Mouse (Mus musculus): ENCODE measurements around the gene Disc1. TPM values are rescaled to one million over a fixed set of nuclear protein-coding genes. Genes with fewer than 3 reads are reported as not detected.
A peak's percentile ranks its signal among the peaks of the same experiment; 100 is the strongest.

Disc1 gene
- polyA plus RNA-seq, 1 experiment from 2014 or later = 0.30 TPM

- DNase-seq (ENCODE audit: low spot score) (no peak), ATAC-seq (no peak)
- H3K27ac ChIP-seq (ENCODE audit: low read depth, low read length) = no peak overlapping the region
- H3K36me3 ChIP-seq (ENCODE audit: control insufficient read depth, insufficient read depth, low read length) = no peaks in the 10 kb centered on the region
- 91% methylated on average over 4 of the region's 4 CpGs for WGBS
- H3K4me2 ChIP-seq (ENCODE audit: low read length) = no peak overlapping the region
- no peak overlapping the region for H3K4me3 ChIP-seq (ENCODE audit: low read depth, low read length)
- no peaks in the 10 kb centered on the region for H3K9me3 ChIP-seq (replicated peaks; ENCODE audit: control insufficient read depth, low read length)
- no peak overlapping the region for H3K9ac ChIP-seq (ENCODE audit: low read length)
- no peaks in the 10 kb centered on the region for H3K27me3 ChIP-seq (replicated peaks; ENCODE audit: control insufficient read depth, insufficient read depth, low read length)
- H3K4me1 ChIP-seq (ENCODE audit: control insufficient read depth, insufficient read depth, low read length) = no peaks in the 10 kb centered on the region
Measured at GRCm38 (mm10) chr8:125205556-125205955, 151.6 kb downstream of the Disc1 start.

GRCm38 (mm10) chr8:125206391-125206790, 152.4 kb downstream of the Disc1 start:
- ATAC-seq (no peak), DNase-seq (ENCODE audit: low spot score) (no peak)
- WGBS = 72% methylated on average over 8 of the region's 8 CpGs
- Histone ChIP-seq H3K4me3 (ENCODE audit: low read depth, low read length) (no peak overlapping the region), H3K27me3 (replicated peaks; ENCODE audit: control insufficient read depth, insufficient read depth, low read length) (no peaks in the 10 kb centered on the region), H3K9me3 (replicated peaks; ENCODE audit: control insufficient read depth, low read length) (no peaks in the 10 kb centered on the region), H3K4me2 (ENCODE audit: low read length) (no peak overlapping the region), H3K4me1 (ENCODE audit: control insufficient read depth, insufficient read depth, low read length) (no peaks in the 10 kb centered on the region), H3K9ac (ENCODE audit: low read length) (no peak overlapping the region), H3K36me3 (ENCODE audit: control insufficient read depth, insufficient read depth, low read length) (no peaks in the 10 kb centered on the region), H3K27ac (ENCODE audit: low read depth, low read length) (no peak overlapping the region)

GRCm38 (mm10) chr8:125206962-125207361, 153.0 kb downstream of the Disc1 start:
- no peak overlapping the region for H3K9ac ChIP-seq (ENCODE audit: low read length)

GRCm38 (mm10) chr8:125212619-125213167, 158.7 kb downstream of the Disc1 start:
- Histone ChIP-seq H3K27me3 (replicated peaks; ENCODE audit: control insufficient read depth, insufficient read depth, low read length) (no peaks in the 10 kb centered on the region), H3K9ac (ENCODE audit: low read length) (no peak overlapping the region), H3K9me3 (replicated peaks; ENCODE audit: control insufficient read depth, low read length) (no peaks in the 10 kb centered on the region), H3K27ac (ENCODE audit: low read depth, low read length) (no peak overlapping the region; the same call in 1 of the 2 replicates), H3K4me3 (ENCODE audit: low read depth, low read length) (no peak overlapping the region), H3K4me1 (ENCODE audit: control insufficient read depth, insufficient read depth, low read length) (peaks cover 5% of the 10 kb centered on the region), H3K36me3 (ENCODE audit: control insufficient read depth, insufficient read depth, low read length) (no peaks in the 10 kb centered on the region), H3K4me2 (ENCODE audit: low read length) (no peak overlapping the region)
- DNase-seq (ENCODE audit: low spot score) = no peak
- 48% methylated on average over 13 of the region's 13 CpGs for WGBS
- no peak for ATAC-seq

More at GRCm38 (mm10) chr8:125206962-125207361, 153.0 kb downstream of the Disc1 start:
- Histone ChIP-seq H3K27me3 (replicated peaks; ENCODE audit: control insufficient read depth, insufficient read depth, low read length) (no peaks in the 10 kb centered on the region), H3K4me3 (ENCODE audit: low read depth, low read length) (no peak overlapping the region), H3K4me2 (ENCODE audit: low read length) (no peak overlapping the region), H3K4me1 (ENCODE audit: control insufficient read depth, insufficient read depth, low read length) (no peaks in the 10 kb centered on the region), H3K36me3 (ENCODE audit: control insufficient read depth, insufficient read depth, low read length) (no peaks in the 10 kb centered on the region), H3K9me3 (replicated peaks; ENCODE audit: control insufficient read depth, low read length) (no peaks in the 10 kb centered on the region), H3K27ac (ENCODE audit: low read depth, low read length) (no peak overlapping the region)
- DNase-seq (ENCODE audit: low spot score) (no peak), ATAC-seq (no peak)
- 68% methylated on average over 3 of the region's 3 CpGs for WGBS

GRCm38 (mm10) chr8:125217902-125218581, 164.0 kb downstream of the Disc1 start:
- no peaks in the 10 kb centered on the region for H3K27me3 ChIP-seq (replicated peaks; ENCODE audit: control insufficient read depth, insufficient read depth, low read length)
- ATAC-seq (peak; percentile 69), DNase-seq (ENCODE audit: low spot score) (no peak)
- no peaks in the 10 kb centered on the region for H3K9me3 ChIP-seq (replicated peaks; ENCODE audit: control insufficient read depth, low read length)
- H3K36me3 ChIP-seq (ENCODE audit: control insufficient read depth, insufficient read depth, low read length) = no peaks in the 10 kb centered on the region
- H3K9ac ChIP-seq (ENCODE audit: low read length) = peak overlapping the region; percentile 48
- H3K27ac ChIP-seq (ENCODE audit: low read depth, low read length) = peak overlapping the region; percentile 91
- no peak overlapping the region for H3K4me3 ChIP-seq (ENCODE audit: low read depth, low read length)
- 7% methylated on average over 12 of the region's 12 CpGs for WGBS
- H3K4me1 ChIP-seq (ENCODE audit: control insufficient read depth, insufficient read depth, low read length) = peaks cover 25% of the 10 kb centered on the region
- H3K4me2 ChIP-seq (ENCODE audit: low read length) = peak overlapping the region; percentile 36

- DNase-seq (ENCODE audit: low spot score) (peak; percentile 92), ATAC-seq (peak; percentile 77)
- Histone ChIP-seq H3K36me3 (ENCODE audit: control insufficient read depth, insufficient read depth, low read length) (no peaks in the 10 kb centered on the region), H3K27ac (ENCODE audit: low read depth, low read length) (peak overlapping the region; percentile 91), H3K9me3 (replicated peaks; ENCODE audit: control insufficient read depth, low read length) (no peaks in the 10 kb centered on the region), H3K4me1 (ENCODE audit: control insufficient read depth, insufficient read depth, low read length) (peaks cover 31% of the 10 kb centered on the region), H3K9ac (ENCODE audit: low read length) (peak overlapping the region; percentile 48), H3K4me3 (ENCODE audit: low read depth, low read length) (no peak overlapping the region), H3K27me3 (replicated peaks; ENCODE audit: control insufficient read depth, insufficient read depth, low read length) (no peaks in the 10 kb centered on the region), H3K4me2 (ENCODE audit: low read length) (peak overlapping the region; percentile 36)
- 2% methylated on average over 4 of the region's 4 CpGs for WGBS
Measured at GRCm38 (mm10) chr8:125218669-125219068, 164.7 kb downstream of the Disc1 start.

- H3K4me1 ChIP-seq (ENCODE audit: control insufficient read depth, insufficient read depth, low read length) = peaks cover 36% of the 10 kb centered on the region
- no peaks in the 10 kb centered on the region for H3K36me3 ChIP-seq (ENCODE audit: control insufficient read depth, insufficient read depth, low read length)
- H3K9me3 ChIP-seq (replicated peaks; ENCODE audit: control insufficient read depth, low read length) = no peaks in the 10 kb centered on the region
- no peak overlapping the region for H3K27ac ChIP-seq (ENCODE audit: low read depth, low read length)
- no peak overlapping the region for H3K4me2 ChIP-seq (ENCODE audit: low read length)
- no peak for DNase-seq (ENCODE audit: low spot score)
- no peak overlapping the region for H3K4me3 ChIP-seq (ENCODE audit: low read depth, low read length)
- ATAC-seq = no peak
- no peaks in the 10 kb centered on the region for H3K27me3 ChIP-seq (replicated peaks; ENCODE audit: control insufficient read depth, insufficient read depth, low read length)
- WGBS = 77% methylated on average over 5 of the region's 5 CpGs
- H3K9ac ChIP-seq (ENCODE audit: low read length) = no peak overlapping the region
Measured at GRCm38 (mm10) chr8:125220608-125221007, 166.6 kb downstream of the Disc1 start.

- Histone ChIP-seq H3K27ac (ENCODE audit: low read depth, low read length) (no peak overlapping the region), H3K4me3 (ENCODE audit: low read depth, low read length) (no peak overlapping the region), H3K4me2 (ENCODE audit: low read length) (no peak overlapping the region), H3K4me1 (ENCODE audit: control insufficient read depth, insufficient read depth, low read length) (peaks cover 36% of the 10 kb centered on the region), H3K9me3 (replicated peaks; ENCODE audit: control insufficient read depth, low read length) (no peaks in the 10 kb centered on the region), H3K9ac (ENCODE audit: low read length) (no peak overlapping the region), H3K27me3 (replicated peaks; ENCODE audit: control insufficient read depth, insufficient read depth, low read length) (no peaks in the 10 kb centered on the region), H3K36me3 (ENCODE audit: control insufficient read depth, insufficient read depth, low read length) (no peaks in the 10 kb centered on the region)
- whole genome bisulfite sequencing = 71% methylated on average over 4 of the region's 4 CpGs
- ATAC-seq = no peak
- DNase-seq (ENCODE audit: low spot score) = no peak
Measured at GRCm38 (mm10) chr8:125221062-125221461, 167.1 kb downstream of the Disc1 start.

- Histone ChIP-seq H3K36me3 (ENCODE audit: control insufficient read depth, insufficient read depth, low read length) (no peaks in the 10 kb centered on the region), H3K4me3 (ENCODE audit: low read depth, low read length) (no peak overlapping the region), H3K9me3 (replicated peaks; ENCODE audit: control insufficient read depth, low read length) (no peaks in the 10 kb centered on the region), H3K4me1 (ENCODE audit: control insufficient read depth, insufficient read depth, low read length) (peaks cover 36% of the 10 kb centered on the region), H3K27ac (ENCODE audit: low read depth, low read length) (no peak overlapping the region), H3K4me2 (ENCODE audit: low read length) (no peak overlapping the region), H3K9ac (ENCODE audit: low read length) (no peak overlapping the region), H3K27me3 (replicated peaks; ENCODE audit: control insufficient read depth, insufficient read depth, low read length) (no peaks in the 10 kb centered on the region)
- DNase-seq (ENCODE audit: low spot score) = no peak
- ATAC-seq = no peak
- WGBS = 56% methylated on average over 10 of the region's 10 CpGs
Measured at GRCm38 (mm10) chr8:125223031-125223753, 169.2 kb downstream of the Disc1 start.
